Mouse (Mus musculus) MEL (cell line): ENCODE data around the gene Apex2.

Experiments used
- POLR2A ChIP-seq, 2 experiments: IDR thresholded peaks; 2 replicates each; pipeline ENCODE4 v1.6.1; 2011 to 2012; ENCODE audit warnings: low read length in 2 of 2, mild to moderate bottlenecking in 2 of 2, control low read depth in 1 of 2, improper control_type of control experiment in 1 of 2, low read depth in 1 of 2, moderate library complexity in 1 of 2; ENCODE audit not compliant: control insufficient read depth in 1 of 2, insufficient read depth in 1 of 2, poor library complexity in 1 of 2
- UBTF ChIP-seq: IDR thresholded peaks from 2 replicates; pipeline ENCODE4 v1.6.1; 2012; ENCODE audit warnings: low read depth, mild to moderate bottlenecking, inconsistent platforms, low read length, improper control_type of control experiment, moderate library complexity, borderline replicate concordance; ENCODE audit not compliant: insufficient read depth

DNA sequence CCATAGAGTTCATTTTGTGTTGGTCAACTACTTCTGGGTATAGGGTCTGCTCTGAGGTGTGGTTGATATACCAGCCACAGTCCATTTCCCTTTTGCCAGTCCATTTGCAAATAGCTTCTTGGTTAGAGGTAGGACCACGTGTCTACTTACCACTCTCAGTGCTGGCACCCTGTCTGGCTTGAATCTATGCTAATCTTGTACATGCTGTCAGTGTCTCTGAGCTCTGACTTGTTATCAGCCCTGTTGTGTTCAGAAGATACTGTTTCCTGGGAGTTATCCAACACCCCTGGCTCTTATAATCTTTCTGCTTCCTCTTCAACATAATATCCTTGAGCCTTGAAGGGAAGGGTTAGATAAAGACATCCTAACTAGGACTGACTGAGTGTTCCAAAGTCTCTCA lies 46.8 kb upstream of the Apex2 start:
- TF ChIP-seq POLR2A (IDR thresholded peaks at IDR 0.05; ENCODE audit: control insufficient read depth in 1 of 2, insufficient read depth in 1 of 2, low read depth in 1 of 2, low read length in 2 of 2, poor library complexity in 1 of 2) (no peak), UBTF (no peak)
